Mouse (Mus musculus): ENCODE results near the gene Otud7a.

Otud7a gene

GRCm38 (mm10) chr7:63444484-63445345 lies at the start of gene Otud7a:
Otud7a (plus strand) TSS chr7:63444751.
- in situ Hi-C loops (cut with MboI): no loop called here

- in situ Hi-C loops (cut with MboI): no loop called here
These were observed 38.6 kb upstream of the Otud7a start for GRCm38 (mm10) chr7:63405988-63406387.

- in situ Hi-C loops (cut with MboI): no loop called here
These were observed 772 bp downstream of the Otud7a start for GRCm38 (mm10) chr7:63445346-63445700.

- in situ Hi-C loops (cut with MboI): no loop called here
These were observed 2.4 kb downstream of the Otud7a start for GRCm38 (mm10) chr7:63446951-63447350.

- in situ Hi-C loops (cut with MboI): no loop called here
These were observed 10.7 kb downstream of the Otud7a start for GRCm38 (mm10) chr7:63455228-63455627.

GRCm38 (mm10) chr7:63462234-63462633 lies 17.7 kb downstream of the Otud7a start:
- in situ Hi-C loops (cut with MboI): no loop called here

GRCm38 (mm10) chr7:63462684-63463083 lies 18.1 kb downstream of the Otud7a start:
- in situ Hi-C loops (cut with MboI): no loop called here

GRCm38 (mm10) chr7:63466729-63467128 lies 22.2 kb downstream of the Otud7a start:
- in situ Hi-C loops (cut with MboI): no loop called here

- in situ Hi-C loops (cut with MboI): no loop called here
These were observed 23.7 kb downstream of the Otud7a start for GRCm38 (mm10) chr7:63468258-63468657.

- in situ Hi-C loops (cut with MboI): no loop called here
These were observed 38.5 kb downstream of the Otud7a start for GRCm38 (mm10) chr7:63483091-63483490.

- in situ Hi-C loops (cut with MboI): no loop called here
These were observed 52.5 kb downstream of the Otud7a start for GRCm38 (mm10) chr7:63497051-63497547.

GRCm38 (mm10) chr7:63504202-63504601 lies 59.7 kb downstream of the Otud7a start:
- in situ Hi-C loops (cut with MboI): no loop called here

- in situ Hi-C loops (cut with MboI): no loop called here
These were observed 63.5 kb downstream of the Otud7a start for GRCm38 (mm10) chr7:63508079-63508478.

GRCm38 (mm10) chr7:63509825-63510224 lies 65.3 kb downstream of the Otud7a start:
- in situ Hi-C loops (cut with MboI): no loop called here

GRCm38 (mm10) chr7:63511458-63511857 lies 66.9 kb downstream of the Otud7a start:
- in situ Hi-C loops (cut with MboI): no loop called here

GRCm38 (mm10) chr7:63512561-63512960 lies 68.0 kb downstream of the Otud7a start:
- in situ Hi-C loops (cut with MboI): no loop called here

GRCm38 (mm10) chr7:63516141-63516895 lies 71.8 kb downstream of the Otud7a start:
- in situ Hi-C loops (cut with MboI): no loop called here

- in situ Hi-C loops (cut with MboI): no loop called here
These were observed 75.7 kb downstream of the Otud7a start for GRCm38 (mm10) chr7:63520299-63520698.

- in situ Hi-C loops (cut with MboI): no loop called here
These were observed 77.9 kb downstream of the Otud7a start for GRCm38 (mm10) chr7:63522403-63522802.

GRCm38 (mm10) chr7:63523051-63523450 lies 78.5 kb downstream of the Otud7a start:
- in situ Hi-C loops (cut with MboI): no loop called here

GRCm38 (mm10) chr7:63540293-63540692 lies 95.7 kb downstream of the Otud7a start:
- in situ Hi-C loops (cut with MboI): no loop called here

GRCm38 (mm10) chr7:63554457-63554856 lies 109.9 kb downstream of the Otud7a start:
- in situ Hi-C loops (cut with MboI): no loop called here

GRCm38 (mm10) chr7:63556324-63556723 lies 111.8 kb downstream of the Otud7a start:
- in situ Hi-C loops (cut with MboI): no loop called here
